Mouse (Mus musculus) lung, postnatal 0 days (tissue): ENCODE data around the gene Rai14. TPM values are rescaled to one million over a fixed set of nuclear protein-coding genes. Genes with fewer than 3 reads are reported as not detected.

ENCODE experiments used
- ATAC-seq: fragments of 200-750 bp; cut with Nextera tagmentation; 2 replicates; pipeline ENCODE4 v1.8.0; 2017; ENCODE audit warnings: moderate library complexity
- DNase-seq: peaks from one replicate; pipeline ENCODE4 v3.0.0-alpha.2; 2016; ENCODE audit warnings: low spot score
- H3K27ac ChIP-seq: fragments of 300-500 bp; sonication (generic); 2 replicates; pipeline ENCODE4 v1.5.1; 2014; ENCODE audit warnings: antibody characterized with exemption, mild to moderate bottlenecking, low read length, mixed read lengths
- H3K27me3 ChIP-seq: fragments of 300-500 bp; sonication (generic); replicated peaks from 2 replicates; pipeline ENCODE4 v1.6.1; 2014; ENCODE audit warnings: low read length, mixed read lengths; ENCODE audit not compliant: insufficient read depth
- H3K36me3 ChIP-seq: fragments of 300-500 bp; sonication (generic); 2 replicates; pipeline ENCODE4 v1.6.1; 2014; ENCODE audit warnings: low read length, mixed read lengths; ENCODE audit not compliant: insufficient read depth
- H3K4me1 ChIP-seq: fragments of 300-500 bp; sonication (generic); 2 replicates; pipeline ENCODE4 v1.6.1; 2014; ENCODE audit warnings: antibody characterized with exemption, low read depth, low read length, mixed read lengths; ENCODE audit not compliant: insufficient read depth
- H3K4me2 ChIP-seq: fragments of 300-500 bp; sonication (generic); replicated peaks from 2 replicates; pipeline ENCODE4 v1.6.1; 2014; ENCODE audit warnings: low read depth, mild to moderate bottlenecking, low read length, moderate library complexity, mixed read lengths
- H3K4me3 ChIP-seq: fragments of 300-500 bp; sonication (generic); 2 replicates; pipeline ENCODE4 v1.5.1; 2014; ENCODE audit warnings: low read depth, low read length
- H3K9ac ChIP-seq: fragments of 300-500 bp; sonication (generic); replicated peaks from 2 replicates; pipeline ENCODE4 v1.6.1; 2014; ENCODE audit warnings: low read depth, mild to moderate bottlenecking
- H3K9me3 ChIP-seq: fragments of 300-500 bp; sonication (generic); 2 replicates; pipeline ENCODE4 v1.6.1; 2016; ENCODE audit warnings: low read length, mixed read lengths
- CTCF ChIP-seq: IDR thresholded peaks from 2 replicates; pipeline ENCODE4 v1.5.1; 2016; ENCODE audit warnings: antibody characterized with exemption, mild to moderate bottlenecking
- EP300 ChIP-seq: IDR thresholded peaks from 2 replicates; pipeline ENCODE4 v1.6.1; 2016; ENCODE audit warnings: antibody characterized with exemption, mild to moderate bottlenecking, control low read depth
- WGBS: fragments of 180-500 bp; shearing (Covaris S2); extraction: QIAGEN DNeasy Blood & Tissue Kit; methylation state at CpG from one replicate; pipeline ENCODE4 v1.1.7; 2014; 5-methylcytosine and 5-hydroxymethylcytosine counted together
- polyA plus RNA-seq: library from polyadenylated mRNA; unstranded; fragments of >200 nt; fragmentation: Nextera tagmentation; extraction: Ambion mirVana; gene quantifications from 2 replicates; pipeline ENCODE4 v1.2.1, GENCODE M21; 2015

The Rai14 gene
- polyA plus RNA-seq, 1 experiment from 2014 or later: 56.0 TPM

GRCm38 (mm10) chr15:10668120-10668900 is 46.1 kb downstream of the Rai14 start:
- no peak overlapping the region for H3K9ac ChIP-seq
- H3K36me3 ChIP-seq: no peaks in the 10 kb centered on the region
- DNase-seq (peak; percentile 52), ATAC-seq (peak; percentile 52)
- no peak overlapping the region; the same call in 1 of the 2 replicates for H3K27ac ChIP-seq
- no peaks in the 10 kb centered on the region for H3K27me3 ChIP-seq
- 41% methylated on average over 10 of the region's 10 CpGs for WGBS
- no peak overlapping the region for H3K4me2 ChIP-seq
- peaks cover 21% of the 10 kb centered on the region for H3K4me1 ChIP-seq
- H3K4me3 ChIP-seq: no peak overlapping the region
- TF ChIP-seq CTCF (no peak), EP300 (peak; percentile 16; the same call in 1 of the 2 replicates)
- H3K9me3 ChIP-seq: no peaks in the 10 kb centered on the region

GRCm38 (mm10) chr15:10665816-10666215 is 48.6 kb downstream of the Rai14 start:
- H3K9ac ChIP-seq: no peak overlapping the region
- 0 out of 2 replicates have a peak overlapping the region, but pooled peaks have one; percentile 4 for H3K27ac ChIP-seq
- no peaks in the 10 kb centered on the region for H3K36me3 ChIP-seq
- WGBS: 52% methylated on average over 8 of the region's 8 CpGs
- peaks cover 27% of the 10 kb centered on the region for H3K4me1 ChIP-seq
- DNase-seq (no peak), ATAC-seq (no peak)
- TF ChIP-seq CTCF (no peak), EP300 (no peak)
- no peaks in the 10 kb centered on the region for H3K27me3 ChIP-seq
- no peak overlapping the region for H3K4me2 ChIP-seq
- H3K9me3 ChIP-seq: no peaks in the 10 kb centered on the region
- H3K4me3 ChIP-seq: no peak overlapping the region

GRCm38 (mm10) chr15:10664529-10664898 is 49.9 kb downstream of the Rai14 start:
- Histone ChIP-seq H3K4me1 (peaks cover 27% of the 10 kb centered on the region), H3K4me3 (no peak overlapping the region), H3K9ac (no peak overlapping the region), H3K36me3 (no peaks in the 10 kb centered on the region), H3K27me3 (no peaks in the 10 kb centered on the region), H3K9me3 (no peaks in the 10 kb centered on the region), H3K4me2 (no peak overlapping the region), H3K27ac (no peak overlapping the region)
- WGBS: 24% methylated on average over 5 of the region's 5 CpGs
- DNase-seq: peak; percentile 41
- peak; percentile 27; the same call in 1 of the 2 replicates for TF ChIP-seq EP300
- no peak for TF ChIP-seq CTCF
- ATAC-seq: peak; percentile 61

GRCm38 (mm10) chr15:10663793-10664528 is 50.5 kb downstream of the Rai14 start:
- DNase-seq (peak; percentile 52), ATAC-seq (peak; percentile 55)
- H3K36me3 ChIP-seq: no peaks in the 10 kb centered on the region
- 48% methylated on average over 5 of the region's 5 CpGs for WGBS
- H3K4me3 ChIP-seq: no peak overlapping the region
- H3K9ac ChIP-seq: no peak overlapping the region
- H3K4me1 ChIP-seq: peaks cover 27% of the 10 kb centered on the region
- H3K9me3 ChIP-seq: no peaks in the 10 kb centered on the region
- no peaks in the 10 kb centered on the region for H3K27me3 ChIP-seq
- no peak overlapping the region for H3K4me2 ChIP-seq
- TF ChIP-seq EP300: no peak; the same call in 1 of the 2 replicates
- no peak for TF ChIP-seq CTCF
- H3K27ac ChIP-seq: peak overlapping the region; percentile 75

GRCm38 (mm10) chr15:10661961-10662606 is 52.3 kb downstream of the Rai14 start:
- H3K4me2 ChIP-seq: no peak overlapping the region
- peaks cover 20% of the 10 kb centered on the region for H3K4me1 ChIP-seq
- DNase-seq (no peak), ATAC-seq (peak; percentile 23; the same call in 1 of the 2 replicates)
- H3K9ac ChIP-seq: no peak overlapping the region
- no peaks in the 10 kb centered on the region for H3K9me3 ChIP-seq
- TF ChIP-seq CTCF: no peak
- no peaks in the 10 kb centered on the region for H3K27me3 ChIP-seq
- H3K4me3 ChIP-seq: no peak overlapping the region
- peak overlapping the region; percentile 43 for H3K27ac ChIP-seq
- H3K36me3 ChIP-seq: no peaks in the 10 kb centered on the region
- WGBS: 32% methylated on average over 3 of the region's 3 CpGs

- no peaks in the 10 kb centered on the region for H3K27me3 ChIP-seq
- no peak for TF ChIP-seq EP300
- no peak for TF ChIP-seq CTCF
- no peak overlapping the region for H3K4me2 ChIP-seq
- DNase-seq: no peak
- H3K4me3 ChIP-seq: no peak overlapping the region
- H3K36me3 ChIP-seq: no peaks in the 10 kb centered on the region
- peaks cover 11% of the 10 kb centered on the region for H3K4me1 ChIP-seq
- 75% methylated on average over 2 of the region's 2 CpGs for WGBS
- no peak for ATAC-seq
- no peak overlapping the region for H3K9ac ChIP-seq
- H3K27ac ChIP-seq: no peak overlapping the region
- no peaks in the 10 kb centered on the region for H3K9me3 ChIP-seq
Observed at GRCm38 (mm10) chr15:10658803-10659202, 55.6 kb downstream of the Rai14 start.
